Mouse (Mus musculus) erythroblast, embryonic 14.5 days (primary cell): ENCODE data around the gene Il18. TPM values are rescaled to one million over a fixed set of nuclear protein-coding genes. Genes with fewer than 3 reads are reported as not detected.

Experiments used
- H3K27me3 ChIP-seq: 2 replicates; pipeline ENCODE4 v1.6.1; 2012; ENCODE audit warnings: inconsistent platforms; ENCODE audit not compliant: control insufficient read depth
- H3K36me3 ChIP-seq: 2 replicates; pipeline ENCODE4 v1.6.1; 2012; ENCODE audit warnings: mild to moderate bottlenecking, inconsistent platforms; ENCODE audit not compliant: control insufficient read depth
- H3K4me1 ChIP-seq: 2 replicates; pipeline ENCODE4 v1.6.1; 2012; ENCODE audit warnings: inconsistent platforms; ENCODE audit not compliant: control insufficient read depth
- H3K4me3 ChIP-seq: replicated peaks from 2 replicates; pipeline ENCODE3; 2012; ENCODE audit warnings: moderate library complexity, mild to moderate bottlenecking, inconsistent platforms
- H3K9me3 ChIP-seq: 2 replicates; pipeline ENCODE4 v1.6.1; 2012; ENCODE audit warnings: low read length, inconsistent platforms, mixed read lengths; ENCODE audit not compliant: control insufficient read depth
- GATA1 ChIP-seq: IDR thresholded peaks from 2 replicates; pipeline ENCODE4 v1.6.1; 2012; ENCODE audit warnings: low read length, inconsistent platforms, mixed read lengths
- TAL1 ChIP-seq: IDR thresholded peaks from 3 replicates; pipeline ENCODE4 v1.6.1; 2012; ENCODE audit warnings: low read length, inconsistent platforms, mixed read lengths
- polyA plus RNA-seq: library from polyadenylated mRNA; stranded (reverse); fragments of >175 nt; gene quantifications from 2 replicates; pipeline ENCODE4 v1.2.3, GENCODE M21; 2012

The Il18 gene
- polyA plus RNA-seq, result 0.09 TPM in 1 of 2 replicates, not detected in the other

DNA sequence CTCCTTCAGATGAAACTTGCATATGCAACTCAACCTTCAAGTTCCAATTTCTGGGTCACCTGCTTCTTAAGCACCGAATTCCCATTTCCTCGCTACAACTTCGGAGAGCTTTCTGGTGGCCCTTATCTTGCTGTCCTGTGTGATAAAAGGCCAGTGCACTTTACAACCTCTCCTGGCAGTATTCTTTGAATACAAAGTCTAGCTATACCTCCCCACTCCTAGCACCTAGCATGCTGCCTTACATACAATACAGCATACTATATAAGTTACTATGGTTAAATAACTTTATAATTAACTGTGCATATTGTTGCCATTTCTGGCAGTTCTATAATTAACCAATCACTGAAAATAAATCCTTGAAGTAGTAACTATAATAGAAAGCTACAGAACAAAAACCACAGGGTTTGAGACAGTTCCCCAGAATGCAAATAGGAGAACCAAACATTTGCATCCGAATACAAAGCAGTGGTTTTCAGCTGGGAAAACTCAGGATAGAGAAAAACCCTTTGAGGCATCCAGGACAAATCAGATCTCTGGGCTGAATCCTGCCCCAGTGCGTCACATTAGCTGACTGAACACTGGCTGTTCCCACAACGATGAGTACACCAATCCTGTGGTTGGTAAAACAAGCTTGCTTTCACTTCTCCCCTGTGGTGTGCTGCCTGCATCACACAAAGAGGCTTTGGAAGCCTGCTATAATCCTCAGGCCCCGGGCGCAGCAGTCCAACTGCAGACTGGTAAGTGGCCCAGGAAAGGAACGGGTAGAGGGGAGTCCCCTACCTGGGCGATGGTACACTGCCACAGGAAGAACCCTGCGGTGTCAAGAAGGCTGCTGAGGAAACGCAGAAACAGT lies at the start of gene Il18:
TSS of gene Il18 (plus strand) at position 587 of the 853 bp plus-strand sequence.
- H3K9me3 ChIP-seq, result no peaks in the 10 kb centered on the region
- H3K4me3 ChIP-seq, result no peak within 1 kb of the TSS
- H3K4me1 ChIP-seq, result no peaks in the 10 kb centered on the region
- no peak for TF ChIP-seq TAL1
- TF ChIP-seq GATA1, result no peak
- H3K36me3 ChIP-seq, result no peaks in the 10 kb centered on the region
- H3K27me3 ChIP-seq, result no peaks in the 10 kb centered on the region; the same call in 1 of the 2 replicates

DNA sequence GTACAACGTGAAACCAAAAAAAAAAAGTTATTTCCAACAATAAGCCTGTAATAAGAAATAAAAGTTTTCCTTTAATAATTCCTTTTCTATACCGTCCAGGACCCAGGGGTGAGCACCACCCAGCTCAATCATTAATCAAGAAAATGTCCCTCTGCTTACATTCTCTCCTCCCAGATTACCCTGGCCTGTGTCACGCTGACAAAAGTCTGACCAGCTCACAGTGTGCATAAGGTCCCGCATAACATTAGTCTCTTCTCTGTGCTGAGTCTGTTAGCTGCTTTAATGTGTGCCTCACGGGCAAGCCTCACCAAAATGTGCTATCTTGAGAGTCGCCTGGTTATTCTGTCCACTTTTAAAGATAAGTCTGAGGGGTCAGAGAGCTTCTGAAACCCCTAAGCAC lies 49.2 kb upstream of the Il18 start:
- Histone ChIP-seq H3K9me3 (no peaks in the 10 kb centered on the region), H3K27me3 (no peaks in the 10 kb centered on the region), H3K4me3 (no peak overlapping the region), H3K36me3 (no peaks in the 10 kb centered on the region), H3K4me1 (peaks cover 8% of the 10 kb centered on the region)
- TF ChIP-seq TAL1, result no peak
- TF ChIP-seq GATA1, result no peak

DNA sequence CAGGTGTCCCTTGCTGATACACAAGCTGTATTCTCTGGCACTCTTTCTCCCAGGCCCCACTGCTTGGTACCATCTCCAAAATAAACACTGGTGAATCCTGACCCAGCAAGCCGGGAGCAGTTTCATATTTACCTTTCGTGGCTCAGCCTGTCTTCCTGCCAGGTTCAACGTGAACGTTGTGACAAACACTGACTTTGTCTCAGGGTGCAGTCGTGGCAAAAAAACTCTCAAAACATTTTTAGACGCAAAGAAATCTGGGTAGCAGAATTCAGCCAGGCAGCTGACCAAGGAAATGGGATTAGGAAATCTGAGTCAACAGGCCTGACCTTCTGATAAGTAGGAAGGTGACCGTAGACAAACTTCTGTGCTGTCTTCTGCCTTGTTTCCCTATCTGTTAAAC lies 47.1 kb upstream of the Il18 start:
- Histone ChIP-seq H3K36me3 (no peaks in the 10 kb centered on the region), H3K4me1 (no peaks in the 10 kb centered on the region)
- no peak for TF ChIP-seq TAL1
- no peak for TF ChIP-seq GATA1

DNA sequence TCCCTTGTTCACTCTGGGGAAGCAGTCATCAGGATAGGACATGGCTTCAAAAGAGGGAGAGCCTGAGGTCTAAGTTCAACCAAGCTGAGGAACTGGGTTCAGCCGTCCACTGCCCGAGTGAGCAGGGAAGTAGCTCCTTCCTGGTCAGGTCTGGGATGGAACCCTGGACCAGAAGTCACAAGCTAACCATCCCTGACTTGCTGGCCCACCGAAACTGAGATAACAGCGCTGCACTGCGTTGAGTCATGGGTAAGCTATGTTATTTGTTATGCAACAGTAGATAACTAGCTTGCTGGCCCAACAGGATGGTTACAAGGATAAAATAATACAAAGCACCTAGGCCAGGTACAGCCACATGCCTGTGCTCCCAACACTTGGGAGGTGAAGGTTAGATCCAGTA lies 39.2 kb upstream of the Il18 start:
- Histone ChIP-seq H3K36me3 (peaks cover 1% of the 10 kb centered on the region; the same call in 1 of the 2 replicates), H3K27me3 (no peaks in the 10 kb centered on the region), H3K4me1 (no peaks in the 10 kb centered on the region), H3K4me3 (no peak overlapping the region), H3K9me3 (no peaks in the 10 kb centered on the region)
- TF ChIP-seq TAL1 (no peak), GATA1 (no peak)

More for the DNA sequence above, 47.1 kb upstream of the Il18 start:
- no peak overlapping the region for H3K4me3 ChIP-seq
- no peaks in the 10 kb centered on the region for H3K9me3 ChIP-seq
- H3K27me3 ChIP-seq, result no peaks in the 10 kb centered on the region

DNA sequence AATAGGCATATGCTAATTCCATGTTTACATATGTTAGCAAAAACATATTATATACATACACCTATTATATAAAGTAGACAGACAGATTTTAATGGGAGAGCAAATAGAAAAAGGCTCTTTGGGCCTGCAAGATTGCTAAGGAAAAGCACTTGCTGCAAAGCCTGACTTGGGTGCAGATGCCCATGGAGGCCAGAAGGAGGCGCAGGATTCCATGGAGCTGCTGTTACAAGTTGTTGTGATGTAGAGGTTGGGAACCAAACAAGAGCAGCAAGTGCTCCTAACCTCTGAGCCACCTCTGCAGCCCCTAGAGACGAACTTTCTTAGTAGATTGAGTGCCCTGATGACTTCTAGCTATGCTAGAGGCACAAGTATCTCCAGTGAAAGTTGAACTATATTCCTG lies 35.8 kb upstream of the Il18 start:
- Histone ChIP-seq H3K36me3 (peaks cover 13% of the 10 kb centered on the region), H3K4me1 (no peaks in the 10 kb centered on the region)

DNA sequence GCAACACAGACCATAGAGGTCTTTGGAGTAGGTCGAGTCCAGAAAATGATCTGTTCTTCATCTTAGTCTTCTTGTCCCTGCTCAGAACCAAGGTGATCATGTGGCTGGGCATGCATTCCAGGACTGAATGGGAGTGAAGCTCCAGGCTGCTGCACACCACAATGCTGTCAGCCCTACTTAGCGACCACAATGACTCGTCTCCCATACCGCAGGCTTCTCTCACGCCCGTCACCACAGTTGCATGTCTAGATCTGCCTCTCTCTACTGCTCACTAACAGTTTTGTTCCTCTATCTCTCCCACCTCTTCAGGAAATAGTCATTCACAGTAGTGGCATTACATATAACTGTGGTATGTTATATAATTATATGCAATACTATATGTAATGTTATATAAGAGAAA lies 33.9 kb upstream of the Il18 start:
- TF ChIP-seq TAL1 (no peak), GATA1 (no peak)
- Histone ChIP-seq H3K4me1 (no peaks in the 10 kb centered on the region), H3K27me3 (no peaks in the 10 kb centered on the region), H3K36me3 (peaks cover 29% of the 10 kb centered on the region), H3K9me3 (no peaks in the 10 kb centered on the region), H3K4me3 (no peak overlapping the region)

More for the DNA sequence above, 35.8 kb upstream of the Il18 start:
- no peak overlapping the region for H3K4me3 ChIP-seq
- H3K27me3 ChIP-seq, result no peaks in the 10 kb centered on the region
- H3K9me3 ChIP-seq, result no peaks in the 10 kb centered on the region
- no peak for TF ChIP-seq TAL1
- no peak for TF ChIP-seq GATA1

DNA sequence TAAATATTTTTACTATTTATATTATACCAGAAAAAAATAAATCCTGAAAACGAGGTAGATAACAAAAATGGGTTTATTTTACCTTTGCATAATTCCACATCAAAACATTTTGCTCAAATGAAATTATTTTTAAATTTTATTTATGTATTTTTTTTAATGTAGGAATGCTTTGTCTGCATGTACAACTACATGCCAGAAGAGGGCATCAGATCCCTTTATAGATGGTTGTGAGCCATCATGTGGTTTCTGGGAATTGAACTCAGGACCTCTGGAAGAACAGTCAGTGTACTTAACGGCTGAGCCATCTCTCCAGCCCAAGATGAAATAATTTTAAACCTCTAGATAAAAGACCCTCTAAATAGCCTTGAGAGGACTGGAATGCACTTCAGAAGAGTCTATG lies 33.1 kb upstream of the Il18 start:
- H3K27me3 ChIP-seq, result no peaks in the 10 kb centered on the region
- TF ChIP-seq GATA1 (no peak), TAL1 (no peak)
- H3K4me3 ChIP-seq, result no peak overlapping the region
- H3K36me3 ChIP-seq, result peaks cover 29% of the 10 kb centered on the region
- H3K9me3 ChIP-seq, result no peaks in the 10 kb centered on the region
- no peaks in the 10 kb centered on the region for H3K4me1 ChIP-seq

DNA sequence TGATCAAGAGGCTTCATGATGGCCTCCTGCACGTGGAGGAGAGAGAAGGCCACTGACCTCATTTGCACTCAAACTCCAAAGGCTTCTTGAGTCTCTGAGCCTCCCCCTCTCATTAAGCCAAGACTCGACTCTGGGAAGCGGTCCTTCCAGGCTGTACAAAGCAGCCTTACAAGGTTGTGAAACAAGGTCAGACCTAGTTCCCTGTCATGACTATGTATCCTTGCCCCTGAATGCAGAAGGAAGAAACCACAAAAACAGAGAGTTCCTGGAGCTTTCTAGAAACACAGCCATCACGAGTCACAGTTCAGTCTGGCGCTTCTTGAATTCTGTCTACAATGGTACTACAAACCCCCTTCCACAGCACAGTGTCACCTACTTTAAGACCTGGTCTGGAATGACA lies 32.1 kb upstream of the Il18 start:
- TF ChIP-seq GATA1 (no peak), TAL1 (no peak)
- Histone ChIP-seq H3K9me3 (no peaks in the 10 kb centered on the region), H3K27me3 (no peaks in the 10 kb centered on the region), H3K4me1 (peaks cover 7% of the 10 kb centered on the region), H3K36me3 (peaks cover 29% of the 10 kb centered on the region), H3K4me3 (no peak overlapping the region)

DNA sequence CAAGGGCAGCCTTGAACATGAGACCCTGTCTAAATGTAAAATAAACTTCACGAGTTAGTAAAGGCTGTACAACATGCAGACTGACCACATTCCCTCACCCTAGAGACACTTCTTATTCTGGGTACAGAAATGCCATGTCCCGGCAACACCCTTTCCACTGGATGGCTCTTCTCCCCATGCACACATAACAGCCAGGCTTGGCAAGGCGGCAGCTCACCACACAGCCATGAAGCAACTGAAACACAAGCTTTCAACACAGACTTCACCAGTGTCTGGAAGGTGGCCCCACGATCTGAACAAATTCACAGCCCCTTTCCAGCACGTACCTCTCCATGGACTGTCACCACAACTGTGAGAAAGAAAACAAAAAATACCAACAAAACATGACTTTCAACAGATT lies 29.7 kb upstream of the Il18 start:
- TF ChIP-seq TAL1, result no peak
- no peak for TF ChIP-seq GATA1
- Histone ChIP-seq H3K4me1 (peaks cover 16% of the 10 kb centered on the region), H3K9me3 (no peaks in the 10 kb centered on the region), H3K27me3 (no peaks in the 10 kb centered on the region), H3K36me3 (peaks cover 29% of the 10 kb centered on the region), H3K4me3 (no peak overlapping the region)

DNA sequence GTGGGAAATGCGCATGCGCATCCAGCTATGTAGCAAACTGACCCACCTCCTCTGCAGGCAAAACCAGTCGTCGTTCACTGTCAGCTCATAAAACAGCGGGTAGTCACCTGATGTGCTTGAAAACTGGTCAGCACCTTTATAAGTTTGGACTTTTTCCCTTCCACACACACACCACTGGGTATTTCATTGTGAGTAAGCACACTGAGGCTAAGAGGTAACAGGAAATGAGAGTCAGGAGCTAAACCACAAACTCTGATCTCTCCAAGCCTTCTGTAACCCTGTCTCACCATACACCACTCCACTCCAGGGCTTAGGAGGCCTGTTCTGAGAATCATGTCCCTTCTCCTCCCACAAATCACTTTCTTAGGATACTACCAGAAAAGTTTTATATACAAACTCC lies 29.0 kb upstream of the Il18 start:
- H3K4me1 ChIP-seq, result peaks cover 16% of the 10 kb centered on the region
- TF ChIP-seq GATA1 (no peak), TAL1 (no peak)
- H3K9me3 ChIP-seq, result no peaks in the 10 kb centered on the region
- H3K36me3 ChIP-seq, result peaks cover 26% of the 10 kb centered on the region
- no peaks in the 10 kb centered on the region for H3K27me3 ChIP-seq
- no peak overlapping the region for H3K4me3 ChIP-seq
